Mouse (Mus musculus) MEL (cell line): ENCODE measurements at regions not wholly inside any gene's neighbourhood (a gene's known extent, or its start where the extent isn't known, plus 50 kb on each side); places are given as distances from the start of the nearest gene placed in this dataset.

Source experiments
- DNase-seq: peaks from one replicate; pipeline ENCODE4 v3.0.0; 2011; ENCODE audit warnings: low read depth, low spot score
- H3K27ac ChIP-seq: 2 replicates; pipeline ENCODE4 v1.5.1; 2012; ENCODE audit warnings: low read depth, mild to moderate bottlenecking, control low read depth, low read length, moderate library complexity; ENCODE audit not compliant: control insufficient read depth
- H3K27me3 ChIP-seq, 2 experiments: fragments of 150-350 bp in 1 of 2; sonication (generic) in 1 of 2; 2 replicates each; pipeline ENCODE4 v1.6.1; 2012; ENCODE audit warnings: low read length in 2 of 2, mild to moderate bottlenecking in 2 of 2, improper control_type of control experiment in 1 of 2, moderate library complexity in 1 of 2; ENCODE audit not compliant: insufficient read depth in 2 of 2, control insufficient read depth in 1 of 2
- H3K36me3 ChIP-seq, 2 experiments: 2 replicates each; pipeline ENCODE4 v1.6.1; 2012 to 2014; ENCODE audit warnings: low read length in 2 of 2, improper control_type of control experiment in 1 of 2, inconsistent platforms in 1 of 2, mild to moderate bottlenecking in 1 of 2; ENCODE audit not compliant: insufficient read depth in 2 of 2, control insufficient read depth in 1 of 2
- H3K4me1 ChIP-seq, 2 experiments: fragments of 150-350 bp in 1 of 2; sonication (generic) in 1 of 2; 2 replicates each; pipeline ENCODE4 v1.6.1; 2012; ENCODE audit warnings: low read length in 2 of 2, improper control_type of control experiment in 1 of 2, mild to moderate bottlenecking in 1 of 2; ENCODE audit not compliant: insufficient read depth in 2 of 2, control insufficient read depth in 1 of 2
- H3K4me3 ChIP-seq, 2 experiments: fragments of 150-350 bp in 1 of 2; sonication (generic) in 1 of 2; 2 replicates each; pipeline ENCODE4 v1.5.1; 2012; ENCODE audit warnings: low read depth in 2 of 2, low read length in 2 of 2, mild to moderate bottlenecking in 2 of 2, moderate library complexity in 2 of 2, control low read depth in 1 of 2, improper control_type of control experiment in 1 of 2; ENCODE audit not compliant: control insufficient read depth in 1 of 2, insufficient read depth in 1 of 2
- H3K79me2 ChIP-seq: 2 replicates; pipeline ENCODE4 v1.6.1; 2012; ENCODE audit warnings: mild to moderate bottlenecking, low read length, moderate library complexity; ENCODE audit not compliant: control insufficient read depth, poor library complexity, insufficient read depth
- H3K9ac ChIP-seq: 2 replicates; pipeline ENCODE4 v1.6.1; 2012; ENCODE audit warnings: low read depth, mild to moderate bottlenecking, control low read depth, low read length, moderate library complexity; ENCODE audit not compliant: control insufficient read depth, poor library complexity, severe bottlenecking
- H3K9me3 ChIP-seq: fragments of 150-350 bp; sonication (generic); replicated peaks from 2 replicates; pipeline ENCODE4 v1.6.1; 2012; ENCODE audit warnings: mild to moderate bottlenecking, low read length, improper control_type of control experiment, moderate library complexity; ENCODE audit not compliant: insufficient read depth
- BHLHE40 ChIP-seq: IDR thresholded peaks from 2 replicates; pipeline ENCODE4 v1.6.1; 2012; ENCODE audit warnings: low read depth, mild to moderate bottlenecking, inconsistent platforms, low read length, improper control_type of control experiment, borderline replicate concordance
- GABPA ChIP-seq: IDR thresholded peaks from 2 replicates; pipeline ENCODE4 v1.6.1; 2012; ENCODE audit warnings: low read depth, mild to moderate bottlenecking, inconsistent platforms, low read length, improper control_type of control experiment, moderate library complexity
- GATA1 ChIP-seq: IDR thresholded peaks from 2 replicates; pipeline ENCODE4 v1.6.1; 2011; ENCODE audit warnings: low read depth, low read length, improper control_type of control experiment
- POLR2AphosphoS5 ChIP-seq: IDR thresholded peaks from 2 replicates; pipeline ENCODE4 v1.6.1; 2012; ENCODE audit warnings: low read depth, borderline replicate concordance, mild to moderate bottlenecking, inconsistent platforms, low read length, moderate library complexity, mixed read lengths
- RAD21 ChIP-seq: IDR thresholded peaks from 2 replicates; pipeline ENCODE4 v1.6.1; 2011; ENCODE audit warnings: mild to moderate bottlenecking, low read depth, low read length, improper control_type of control experiment
- SMC3 ChIP-seq: IDR thresholded peaks from 2 replicates; pipeline ENCODE4 v1.6.1; 2011; ENCODE audit warnings: low read depth, low read length, improper control_type of control experiment
- TCF12 ChIP-seq: IDR thresholded peaks from 2 replicates; pipeline ENCODE4 v1.6.1; 2014; ENCODE audit warnings: low read depth, mild to moderate bottlenecking, inconsistent platforms, low read length, improper control_type of control experiment, moderate library complexity
- USF1 ChIP-seq: IDR thresholded peaks from 2 replicates; pipeline ENCODE4 v1.6.1; 2014; ENCODE audit warnings: low read depth, mild to moderate bottlenecking, inconsistent platforms, low read length, improper control_type of control experiment, moderate library complexity
- ZKSCAN1 ChIP-seq: IDR thresholded peaks from 2 replicates; pipeline ENCODE4 v1.6.1; 2012; ENCODE audit warnings: low read depth, mild to moderate bottlenecking, inconsistent platforms, low read length, improper control_type of control experiment, moderate library complexity
- ZNF384 ChIP-seq: IDR thresholded peaks from 2 replicates; pipeline ENCODE4 v1.6.1; 2012; ENCODE audit warnings: low read depth, mild to moderate bottlenecking, inconsistent platforms, low read length, improper control_type of control experiment

GRCm38 (mm10) chr19:32940806-32941205, 183.5 kb downstream of the Pten start:
- no peak overlapping the region for H3K4me3 ChIP-seq
- H3K79me2 ChIP-seq: no peaks in the 10 kb centered on the region
- H3K9ac ChIP-seq: no peak overlapping the region
- H3K27ac ChIP-seq: no peak overlapping the region
- no peaks in the 10 kb centered on the region for H3K9me3 ChIP-seq
- peaks cover 0 to 6% of the 10 kb centered on the region in 2 experiments; a peak in 3 of 4 replicates for H3K4me1 ChIP-seq
- peaks cover 0 to 4% of the 10 kb centered on the region in 2 experiments; a peak in 2 of 4 replicates for H3K36me3 ChIP-seq
- peaks cover 0 to 2% of the 10 kb centered on the region in 2 experiments; a peak in 1 of 4 replicates for H3K27me3 ChIP-seq
- 0 out of 2 replicates have a peak, but pooled peaks have one; percentile 22 for TF ChIP-seq USF1
- TF ChIP-seq GABPA: no peak
- no peak for DNase-seq

DNA sequence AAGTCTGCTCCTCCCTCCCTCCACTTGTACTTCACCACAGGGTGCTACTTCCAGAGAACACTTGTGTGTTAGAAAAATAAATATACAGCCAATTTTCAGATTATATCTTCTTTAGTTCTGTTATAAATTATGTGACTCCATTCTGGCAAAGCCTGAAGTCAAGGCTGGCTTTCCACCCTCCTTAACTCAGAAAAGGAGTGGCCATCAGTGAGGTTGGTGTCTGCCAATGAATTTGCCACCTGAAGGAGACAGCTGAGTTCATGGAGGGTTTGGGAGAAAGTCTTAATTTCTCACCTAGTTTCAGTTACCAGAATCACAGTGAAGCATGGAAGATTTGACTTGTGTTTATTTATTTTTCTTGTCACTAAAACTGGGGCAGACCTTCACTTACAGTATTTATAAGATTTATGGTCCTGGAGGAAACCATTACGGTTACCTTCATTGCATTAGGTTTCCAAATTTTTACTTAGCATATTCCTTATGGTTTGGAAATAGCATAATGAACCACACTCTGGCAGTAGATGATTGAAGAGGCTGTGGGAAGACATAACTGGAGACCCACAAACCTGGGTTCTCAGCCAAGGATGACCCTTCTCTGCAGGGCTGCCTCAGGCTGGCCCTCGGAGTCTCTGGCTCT, 186.4 kb downstream of the Pten start:
- Histone ChIP-seq H3K27ac (no peak overlapping the region), H3K27me3 (peaks cover 0 to 2% of the 10 kb centered on the region in 2 experiments; a peak in 1 of 4 replicates), H3K79me2 (no peaks in the 10 kb centered on the region), H3K4me1 (no peaks in the 10 kb centered on the region)
- DNase-seq: no peak
- no peak for TF ChIP-seq GABPA
- TF ChIP-seq BHLHE40: no peak
- no peak for TF ChIP-seq ZNF384
- TF ChIP-seq ZKSCAN1: no peak
- TF ChIP-seq RAD21: no peak
- TF ChIP-seq, all 39 proteins: peak for 0
- Histone ChIP-seq H3K36me3 (no peaks in the 10 kb centered on the region), H3K9me3 (no peaks in the 10 kb centered on the region), H3K4me3 (no peak overlapping the region), H3K9ac (no peak overlapping the region)

DNA sequence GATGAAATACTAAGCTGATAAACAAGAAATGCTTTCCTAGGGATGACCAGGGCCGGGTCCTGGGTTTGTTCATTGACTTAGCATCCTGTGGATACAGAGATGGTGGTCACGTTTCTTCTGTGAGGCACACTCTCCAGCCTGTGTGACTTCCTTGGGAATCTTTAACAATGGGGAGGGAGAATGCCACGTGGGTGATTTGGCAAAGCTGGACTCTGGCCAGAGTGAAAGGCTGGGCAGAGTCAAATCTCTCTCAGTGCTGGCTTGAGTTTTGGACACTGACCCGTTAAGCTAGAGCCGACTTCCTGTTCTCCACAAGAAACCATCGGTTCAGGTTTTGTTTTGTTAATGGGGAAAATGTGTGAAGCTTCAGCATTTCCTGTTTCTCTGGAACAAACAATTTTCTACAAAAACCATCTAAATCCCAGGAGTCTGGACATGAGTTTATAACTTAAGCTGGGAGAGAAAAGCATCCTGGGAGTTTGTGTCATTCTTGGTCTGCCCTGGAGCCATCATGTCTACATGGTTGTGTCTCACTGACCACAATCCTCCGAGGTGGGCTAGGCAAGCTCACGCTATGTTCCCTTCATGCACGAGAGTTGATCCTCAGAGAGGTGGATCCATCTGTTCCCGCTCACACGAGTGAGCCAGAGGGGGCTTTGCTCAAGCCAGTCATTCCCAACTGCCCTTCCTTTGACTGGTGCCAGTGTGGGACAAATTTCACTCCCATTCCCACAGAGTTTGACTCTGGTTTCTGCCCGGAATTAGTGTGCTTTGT, 190.0 kb downstream of the Pten start:
- Histone ChIP-seq H3K9me3 (no peaks in the 10 kb centered on the region), H3K36me3 (peaks cover 0 to 12% of the 10 kb centered on the region in 2 experiments; a peak in 2 of 4 replicates), H3K27ac (no peak overlapping the region), H3K4me1 (peaks cover 5 to 9% of the 10 kb centered on the region in 2 experiments; a peak in 3 of 4 replicates), H3K27me3 (no peaks in the 10 kb centered on the region), H3K9ac (no peak overlapping the region), H3K79me2 (no peaks in the 10 kb centered on the region), H3K4me3 (no peak overlapping the region)
- no peak for DNase-seq
- TF ChIP-seq TCF12 (no peak), GATA1 (no peak), SMC3 (no peak), POLR2AphosphoS5 (no peak)
